Mouse (Mus musculus) CD4-positive, CD25-positive, alpha-beta regulatory T cell, adult 2 months (primary cell): ENCODE data around the gene Zkscan16.
A peak's percentile ranks its signal among the peaks of the same experiment; 100 is the strongest.

ENCODE experiments used
- DNase-seq: peaks from one replicate; pipeline ENCODE4 v3.0.0-alpha.2; 2012; ENCODE audit warnings: low read depth, low spot score

The Zkscan16 gene

GRCm38 (mm10) chr4:58999686-59000085 lies 56.3 kb downstream of the Zkscan16 start:
- DNase-seq, result peak; percentile 86

GRCm38 (mm10) chr4:59000614-59001013 lies 57.2 kb downstream of the Zkscan16 start:
- DNase-seq, result peak; percentile 89

- peak; percentile 97 for DNase-seq
Observed at GRCm38 (mm10) chr4:59002948-59003805, 59.7 kb downstream of the Zkscan16 start, which contains the start of gene Gm20503. Gm20503 (plus strand) TSS chr4:59003210.

GRCm38 (mm10) chr4:59003806-59004200 lies 60.4 kb downstream of the Zkscan16 start:
- DNase-seq, result no peak

DNA sequence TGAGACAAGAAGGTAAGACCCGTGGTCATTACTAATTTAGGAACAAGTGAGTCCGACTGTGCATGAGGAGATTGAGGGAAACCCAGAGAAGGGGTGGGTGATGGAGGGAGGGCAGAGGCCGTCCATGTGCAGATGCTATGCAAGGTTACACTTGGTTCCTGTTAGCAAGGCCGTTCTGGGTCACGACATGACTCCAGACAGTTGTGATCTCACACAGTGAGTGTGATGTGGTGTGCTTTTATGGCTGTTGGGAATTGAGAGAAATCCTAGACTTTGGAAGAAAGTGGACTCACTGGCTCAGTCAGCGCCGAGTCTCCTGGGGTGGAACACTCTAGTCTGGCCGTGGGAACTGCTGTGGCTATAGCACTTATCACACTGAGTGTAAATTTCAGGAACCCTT lies 62.8 kb downstream of the Zkscan16 start:
- no peak for DNase-seq

DNA sequence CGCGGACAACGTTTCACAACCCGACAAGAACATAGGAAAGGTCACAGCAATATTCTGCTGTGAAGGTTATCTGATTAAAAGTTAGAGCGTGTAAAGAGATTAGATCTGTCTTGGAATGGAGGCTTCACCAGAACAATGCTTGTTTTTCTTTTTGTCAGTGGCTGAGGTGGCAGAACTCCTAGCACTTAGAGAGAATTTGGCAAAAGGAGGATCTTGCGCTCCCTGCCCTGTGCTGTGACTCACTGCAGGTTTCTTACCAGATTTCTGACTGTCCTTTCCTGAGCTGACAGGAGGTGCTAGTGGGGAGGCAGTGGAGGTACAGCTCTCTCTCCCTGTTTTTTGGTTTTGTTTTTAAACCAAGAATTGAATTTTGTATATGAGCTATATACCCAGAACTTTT lies 63.6 kb downstream of the Zkscan16 start:
- no peak for DNase-seq
